Mouse (Mus musculus) myocyte (in vitro differentiated cells): Measurements from ENCODE around the gene Ap5b1. TPM values are rescaled to one million over a fixed set of nuclear protein-coding genes. Genes with fewer than 3 reads are reported as not detected.
A peak's percentile ranks its signal among the peaks of the same experiment; 100 is the strongest.

Source experiments
- H3K27me3 ChIP-seq: one replicate; pipeline ENCODE4 v1.6.1; 2011; ENCODE audit not compliant: control insufficient read depth, insufficient read depth, insufficient read length
- H3K36me3 ChIP-seq: one replicate; pipeline ENCODE4 v1.6.1; 2011; ENCODE audit not compliant: control insufficient read depth, insufficient read depth
- H3K4me2 ChIP-seq: one replicate; pipeline ENCODE4 v1.6.1; 2011; ENCODE audit warnings: low read depth, control low read depth
- H3K4me3 ChIP-seq: one replicate; pipeline ENCODE4 v1.5.1; 2011; ENCODE audit warnings: mild to moderate bottlenecking, control low read depth, moderate library complexity
- H3K79me2 ChIP-seq: one replicate; pipeline ENCODE4 v1.6.1; 2011; ENCODE audit not compliant: control insufficient read depth, insufficient read depth
- H3ac ChIP-seq: one replicate; pipeline ENCODE4 v1.6.1; 2011; ENCODE audit not compliant: control insufficient read depth, insufficient read length
- CEBPB ChIP-seq: IDR thresholded peaks from 2 replicates; pipeline ENCODE4 v1.6.1; 2011; ENCODE audit warnings: mild to moderate bottlenecking, moderate library complexity; ENCODE audit not compliant: poor library complexity, insufficient read depth, severe bottlenecking
- E2F4 ChIP-seq: IDR thresholded peaks from one replicate; pipeline ENCODE4 v1.6.1; 2011; ENCODE audit warnings: mild to moderate bottlenecking, control low read depth, moderate library complexity; ENCODE audit not compliant: insufficient read depth
- MAX ChIP-seq: IDR thresholded peaks from one replicate; pipeline ENCODE4 v1.6.1; 2011; ENCODE audit warnings: low read depth, mild to moderate bottlenecking, control low read depth
- MYOD1 ChIP-seq, 3 experiments: IDR thresholded peaks; one replicate each; pipeline ENCODE4 v1.6.1; 2011; ENCODE audit warnings: control low read depth in 2 of 3, low read depth in 2 of 3, mild to moderate bottlenecking in 2 of 3, moderate library complexity in 1 of 3; ENCODE audit not compliant: insufficient read length in 2 of 3, control insufficient read depth in 1 of 3
- MYOG ChIP-seq, 3 experiments: IDR thresholded peaks; one replicate each; pipeline ENCODE4 v1.6.1; 2011; ENCODE audit warnings: control low read depth in 2 of 3, low read depth in 2 of 3, mild to moderate bottlenecking in 2 of 3; ENCODE audit not compliant: insufficient read length in 2 of 3, control insufficient read depth in 1 of 3, insufficient read depth in 1 of 3
- POLR2A ChIP-seq: IDR thresholded peaks from one replicate; pipeline ENCODE4 v1.6.1; 2011; ENCODE audit warnings: low read depth, mild to moderate bottlenecking, control low read depth, moderate library complexity; ENCODE audit not compliant: insufficient read length
- POLR2AphosphoS2 ChIP-seq: IDR thresholded peaks from one replicate; pipeline ENCODE4 v1.6.1; 2011; ENCODE audit warnings: low read depth, control low read depth; ENCODE audit not compliant: insufficient read length
- REST ChIP-seq: IDR thresholded peaks from one replicate; pipeline ENCODE4 v1.6.1; 2011; ENCODE audit warnings: mild to moderate bottlenecking, control low read depth, moderate library complexity; ENCODE audit not compliant: insufficient read depth, insufficient read length
- SRF ChIP-seq: IDR thresholded peaks from one replicate; pipeline ENCODE4 v1.6.1; 2011; ENCODE audit warnings: low read depth; ENCODE audit not compliant: control insufficient read depth, insufficient read length
- TCF12 ChIP-seq: IDR thresholded peaks from one replicate; pipeline ENCODE4 v1.6.1; 2011; ENCODE audit warnings: mild to moderate bottlenecking, control low read depth; ENCODE audit not compliant: poor library complexity, insufficient read depth, severe bottlenecking
- TCF3 ChIP-seq: IDR thresholded peaks from one replicate; pipeline ENCODE4 v1.6.1; 2011; ENCODE audit warnings: low read depth, control low read depth; ENCODE audit not compliant: insufficient read length
- USF1 ChIP-seq: IDR thresholded peaks from one replicate; pipeline ENCODE4 v1.6.1; 2011; ENCODE audit warnings: low read depth, mild to moderate bottlenecking, control low read depth, moderate library complexity
- polyA plus RNA-seq: library from polyadenylated mRNA; unstranded; fragments of >200 nt; fragmentation: generic; extraction: Trizol; gene quantifications from one replicate; pipeline ENCODE4 v1.2.1, GENCODE M21; 2012; ENCODE audit warnings: missing spikeins

The Ap5b1 gene
- polyA plus RNA-seq, 1 experiment, result 3.2 TPM

DNA sequence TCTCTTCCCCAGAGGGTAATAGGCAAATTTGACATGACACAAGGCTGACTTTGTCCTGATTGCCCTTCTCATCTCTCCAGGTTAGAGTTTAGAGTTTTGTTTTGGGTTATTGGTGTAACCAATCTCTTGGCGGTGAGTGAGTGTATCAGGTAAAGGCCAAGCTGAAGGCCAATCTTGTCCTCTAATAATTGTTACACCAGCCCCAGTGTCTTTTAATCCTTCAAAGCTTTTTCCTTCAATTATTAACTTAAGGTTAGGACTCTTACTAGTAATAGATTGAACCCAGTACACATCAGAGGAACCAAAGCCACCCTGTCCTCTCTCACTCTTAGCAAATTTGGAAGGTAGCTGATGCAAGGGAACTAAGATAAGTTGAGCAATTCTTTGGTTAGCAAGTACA is 7.5 kb downstream of the Ap5b1 start:
- no peak for TF ChIP-seq SRF
- TF ChIP-seq MYOG (IDR thresholded peaks at IDR 0.05; ENCODE audit: control insufficient read depth in 1 of 3, insufficient read depth in 1 of 3, insufficient read length in 2 of 3, low read depth in 2 of 3), result no peak
- no peak for TF ChIP-seq TCF3
- TF ChIP-seq USF1, result no peak
- no peak overlapping the region for H3K4me2 ChIP-seq

DNA sequence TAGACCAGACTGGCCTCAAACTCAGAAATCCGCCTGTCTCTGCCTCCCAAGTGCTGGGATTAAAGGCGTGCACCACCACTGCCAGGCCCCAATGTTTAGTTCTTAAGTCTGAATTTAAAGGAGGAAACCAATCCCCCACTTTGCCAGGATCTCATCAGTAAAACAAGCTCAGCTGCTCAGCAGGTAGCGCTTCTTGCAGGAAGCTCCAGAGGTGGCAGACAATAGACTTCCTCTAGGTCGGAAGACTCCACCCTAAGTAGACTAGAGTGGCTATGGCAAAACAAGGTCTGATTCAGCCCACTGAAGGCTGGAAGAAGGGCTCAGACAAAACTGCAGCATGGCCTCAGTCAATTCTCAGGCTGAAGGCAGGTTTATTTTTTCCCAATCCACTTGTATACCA is 12.1 kb downstream of the Ap5b1 start:
- Histone ChIP-seq H3K36me3 (no peaks in the 10 kb centered on the region), H3ac (no peak overlapping the region), H3K4me2 (no peak overlapping the region), H3K4me3 (no peak overlapping the region), H3K79me2 (no peaks in the 10 kb centered on the region), H3K27me3 (no peaks in the 10 kb centered on the region)
- TF ChIP-seq E2F4, result no peak
- TF ChIP-seq POLR2A, result no peak
- TF ChIP-seq TCF12, result no peak
- no peak for TF ChIP-seq MYOD1 (IDR thresholded peaks at IDR 0.05; ENCODE audit: control insufficient read depth in 1 of 3, insufficient read length in 2 of 3, low read depth in 2 of 3)
- no peak for TF ChIP-seq REST
- TF ChIP-seq CEBPB, result no peak
- no peak for TF ChIP-seq MYOG (IDR thresholded peaks at IDR 0.05; ENCODE audit: control insufficient read depth in 1 of 3, insufficient read depth in 1 of 3, insufficient read length in 2 of 3, low read depth in 2 of 3)
- TF ChIP-seq USF1, result no peak
- TF ChIP-seq TCF3, result no peak
- no peak for TF ChIP-seq POLR2AphosphoS2
- TF ChIP-seq SRF, result no peak
- TF ChIP-seq MAX, result no peak

More for the DNA sequence above, 7.5 kb downstream of the Ap5b1 start:
- Histone ChIP-seq H3K4me3 (no peak overlapping the region), H3K27me3 (no peaks in the 10 kb centered on the region), H3ac (no peak overlapping the region), H3K79me2 (no peaks in the 10 kb centered on the region), H3K36me3 (no peaks in the 10 kb centered on the region)

DNA sequence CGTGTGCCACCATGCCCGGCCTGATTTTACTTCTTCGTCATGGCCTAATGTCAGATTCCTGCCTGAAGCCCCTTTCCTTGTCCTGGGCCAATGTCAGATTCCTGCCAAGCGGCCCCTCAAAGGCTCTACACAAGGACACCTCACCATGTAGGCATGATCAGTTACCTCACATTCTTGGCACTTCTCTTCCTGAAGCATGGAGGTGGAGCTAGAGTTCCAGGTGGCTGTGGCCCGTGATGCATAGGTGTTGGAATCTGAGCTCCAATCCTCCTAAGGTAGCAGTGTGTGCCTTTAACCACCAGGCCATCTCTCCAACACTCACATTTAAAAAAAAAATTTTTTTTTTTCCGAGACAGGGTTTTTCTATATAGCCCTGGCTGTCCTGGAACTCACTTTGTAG is 13.0 kb downstream of the Ap5b1 start:
- H3K36me3 ChIP-seq, result no peaks in the 10 kb centered on the region
- no peaks in the 10 kb centered on the region for H3K79me2 ChIP-seq
- no peaks in the 10 kb centered on the region for H3K27me3 ChIP-seq
- no peak overlapping the region for H3ac ChIP-seq
- H3K4me2 ChIP-seq, result no peak overlapping the region
- no peak for TF ChIP-seq TCF3
- no peak for TF ChIP-seq TCF12
- no peak for TF ChIP-seq POLR2A
- no peak for TF ChIP-seq POLR2AphosphoS2
- TF ChIP-seq E2F4, result no peak
- no peak for TF ChIP-seq MYOD1 (IDR thresholded peaks at IDR 0.05; ENCODE audit: control insufficient read depth in 1 of 3, insufficient read length in 2 of 3, low read depth in 2 of 3)
- no peak for TF ChIP-seq MYOG (IDR thresholded peaks at IDR 0.05; ENCODE audit: control insufficient read depth in 1 of 3, insufficient read depth in 1 of 3, insufficient read length in 2 of 3, low read depth in 2 of 3)
- TF ChIP-seq SRF, result no peak
- TF ChIP-seq MAX, result no peak
- TF ChIP-seq USF1, result no peak
- TF ChIP-seq CEBPB, result no peak
- no peak for TF ChIP-seq REST
- H3K4me3 ChIP-seq, result no peak overlapping the region

DNA sequence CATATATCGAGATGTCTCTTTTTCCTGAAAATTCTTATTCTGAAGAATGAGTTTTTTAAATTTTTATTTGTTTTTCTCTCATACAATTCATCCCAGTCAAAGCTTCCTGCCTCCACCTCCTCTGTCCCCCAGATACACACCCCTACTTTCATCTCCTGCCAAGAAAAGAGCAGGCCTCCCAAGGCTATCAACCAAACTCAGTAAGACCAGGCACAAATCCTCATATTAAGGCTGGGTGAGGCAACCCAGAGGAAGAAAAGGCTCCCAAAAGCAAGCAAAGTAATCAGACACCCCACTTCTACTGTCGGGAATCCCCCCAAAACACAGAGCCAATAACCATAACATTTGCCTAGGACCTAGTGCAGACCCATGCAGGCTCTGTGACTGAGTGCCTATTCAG is 14.2 kb downstream of the Ap5b1 start:
- TF ChIP-seq MAX (no peak), SRF (no peak), E2F4 (no peak), REST (no peak), POLR2AphosphoS2 (no peak), POLR2A (no peak), CEBPB (no peak), MYOD1 (IDR thresholded peaks at IDR 0.05; ENCODE audit: control insufficient read depth in 1 of 3, insufficient read length in 2 of 3, low read depth in 2 of 3) (no peak), TCF12 (no peak), USF1 (no peak), MYOG (IDR thresholded peaks at IDR 0.05; ENCODE audit: control insufficient read depth in 1 of 3, insufficient read depth in 1 of 3, insufficient read length in 2 of 3, low read depth in 2 of 3) (no peak)
- Histone ChIP-seq H3K27me3 (no peaks in the 10 kb centered on the region), H3K79me2 (no peaks in the 10 kb centered on the region), H3K36me3 (no peaks in the 10 kb centered on the region), H3K4me2 (peak overlapping the region; percentile 13), H3K4me3 (no peak overlapping the region), H3ac (no peak overlapping the region)

DNA sequence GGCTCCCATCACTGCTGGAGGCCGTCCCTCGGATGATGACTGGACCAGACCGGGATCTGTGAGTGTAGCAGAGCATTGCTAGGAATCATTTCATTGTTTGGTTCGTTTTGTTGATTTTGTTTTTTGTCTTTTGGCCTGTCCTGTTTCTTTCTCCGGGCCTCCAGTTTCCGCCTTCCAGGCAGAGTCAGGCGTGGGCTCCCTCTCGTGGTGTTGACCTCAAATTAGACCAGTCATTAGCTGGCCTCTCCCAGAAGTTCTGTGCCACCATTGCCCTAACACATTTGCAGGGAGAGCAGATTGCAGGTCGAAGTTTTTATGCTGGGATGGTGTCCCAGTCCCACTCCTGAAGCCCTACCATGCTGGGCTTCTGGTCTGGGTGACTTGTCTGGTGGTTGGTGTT is 21.3 kb downstream of the Ap5b1 start:
- no peak for TF ChIP-seq MYOD1 (IDR thresholded peaks at IDR 0.05; ENCODE audit: control insufficient read depth in 1 of 3, insufficient read length in 2 of 3, low read depth in 2 of 3)
- TF ChIP-seq POLR2AphosphoS2, result no peak
- TF ChIP-seq TCF3, result no peak
- no peak for TF ChIP-seq TCF12
- no peak for TF ChIP-seq REST
- TF ChIP-seq MYOG (IDR thresholded peaks at IDR 0.05; ENCODE audit: control insufficient read depth in 1 of 3, insufficient read depth in 1 of 3, insufficient read length in 2 of 3, low read depth in 2 of 3), result no peak
- no peak for TF ChIP-seq POLR2A
- TF ChIP-seq MAX, result no peak
- no peak for TF ChIP-seq CEBPB
- no peak for TF ChIP-seq USF1
- no peak for TF ChIP-seq SRF
- no peak for TF ChIP-seq E2F4

More for the DNA sequence above, 21.3 kb downstream of the Ap5b1 start:
- Histone ChIP-seq H3K79me2 (no peaks in the 10 kb centered on the region), H3K36me3 (no peaks in the 10 kb centered on the region), H3K27me3 (no peaks in the 10 kb centered on the region), H3K4me2 (no peak overlapping the region), H3K4me3 (no peak overlapping the region), H3ac (no peak overlapping the region)
